Comparison of ENCODE assay signal across 7 mouse cellular contexts in genomic region chr2:52371066-52371465, GRCm38 (mm10). TPM values are rescaled to one million over a fixed set of nuclear protein-coding genes. Genes with fewer than 3 reads are reported as not detected.
DNase-seq lines count a peak whose midpoint lies in the region.

No protein-coding gene starts in this region.

- DNase-seq in MN1 (ENCODE audit: low spot score) (peak; percentile 12), adipocyte (ENCODE audit: low spot score) (peak; percentile 48)
- peak; percentile 74 for DNase-seq in gastrocnemius, adult 18-20 months (ENCODE audit: low spot score)
- peak; percentile 21 for DNase-seq in kidney, postnatal 14 days
- DNase-seq in thymus, postnatal 36 days: no peak
- DNase-seq in left cerebral cortex, adult 9 months (ENCODE audit: low spot score in 2 of 2): no peak
- no peak for DNase-seq in layer of hippocampus, postnatal 14 days (ENCODE audit: low spot score in 2 of 2)

RNA-seq across cellular contexts. Expression of gene Neb, which starts 7.2 kb away (rescaled TPM):
- 1,000 to 10,000 TPM; 5,308 to 5,533 TPM for total RNA-seq in gastrocnemius, adult 18-20 months (2021)
- total RNA-seq in layer of hippocampus, postnatal 14 days (2021): 1 to 10 TPM; 2.5 to 3.3 TPM

RNA-seq across cellular contexts. Expression of gene Arl5a, which starts 53.6 kb away (rescaled TPM):
- 10 to 100 TPM; 31.5 to 32.0 TPM for total RNA-seq in gastrocnemius, adult 18-20 months (2021)
- 10 to 100 TPM; 64.7 to 65.5 TPM for total RNA-seq in layer of hippocampus, postnatal 14 days (2021)

Comparison
In these comparisons a context has a peak if more than half of its experiments do, and no peak if none do; other contexts are left out.
1. DNase-seq: peak in MN1 (single experiment), adipocyte (single experiment), gastrocnemius, adult 18-20 months (single experiment) and kidney, postnatal 14 days (single experiment); none in thymus, postnatal 36 days (0 of 2), left cerebral cortex, adult 9 months (0 of 2) and layer of hippocampus, postnatal 14 days (0 of 2).
2. RNA of gene Neb, which starts 7.2 kb away (total RNA-seq): 5,308 to 5,533 TPM in gastrocnemius, adult 18-20 months; 2.5 to 3.3 TPM in layer of hippocampus, postnatal 14 days; every median in the first group is over 1,000 times any median in the second.